Mouse (Mus musculus): ENCODE results near the gene Fat3.

DNA sequence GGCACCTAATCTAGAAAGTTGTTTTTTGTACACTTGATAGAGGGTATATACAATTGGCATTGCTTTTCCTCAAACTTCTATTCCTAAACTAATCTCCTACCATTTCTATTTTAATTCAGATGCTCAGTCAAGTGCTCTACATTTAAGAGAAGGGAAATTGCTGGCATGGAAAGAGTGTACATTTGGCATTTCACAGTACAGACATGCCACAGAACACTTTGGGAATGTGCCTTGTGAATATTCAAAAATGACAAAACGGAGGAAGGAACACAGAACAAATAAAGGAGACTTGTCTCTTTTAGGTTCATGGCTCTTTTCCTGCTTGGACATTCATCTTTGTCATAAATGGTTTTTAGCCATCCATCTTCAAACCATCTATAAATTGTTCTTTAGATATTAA lies 498.1 kb downstream of the Fat3 start:
- TF ChIP-seq GATA1 (IDR thresholded peaks at IDR 0.05; ENCODE audit: borderline replicate concordance, low read length) (no peak), FLI1 (IDR thresholded peaks at IDR 0.05; ENCODE audit: low read length) (no peak)
